Mouse (Mus musculus): ENCODE data around the gene Aagab.

- no peak for TF ChIP-seq CTCF (IDR thresholded peaks at IDR 0.05; ENCODE audit: insufficient read depth, low read length)
- TF ChIP-seq POLR2A (IDR thresholded peaks at IDR 0.05; ENCODE audit: borderline replicate concordance, extremely low read depth, low read depth, low read length) = no peak
Measured at GRCm38 (mm10) chr9:63609776-63610175, 7.3 kb downstream of the Aagab start.
